Mouse (Mus musculus): ENCODE results near the gene Tshb.

- no peak for TF ChIP-seq CTCF (conservative IDR thresholded peaks at IDR 0.05; ENCODE audit: low read length)
- no peak for TF ChIP-seq POU5F1 (IDR thresholded peaks at IDR 0.05; ENCODE audit: borderline replicate concordance, low read length)
These were observed 4.9 kb upstream of the Tshb start for GRCm38 (mm10) chr3:102787369-102787768.
